Mouse (Mus musculus) embryonic facial prominence, embryonic 15.5 days (tissue): ENCODE data around the gene Chst11. TPM values are rescaled to one million over a fixed set of nuclear protein-coding genes. Genes with fewer than 3 reads are reported as not detected.

ENCODE experiments used
- ATAC-seq: fragments of 200-750 bp; cut with Nextera tagmentation; 2 replicates; pipeline ENCODE4 v1.8.0; 2017; ENCODE audit warnings: low read depth, moderate TSS enrichment; ENCODE audit not compliant: insufficient number of reproducible peaks, low FRiP score, low TSS enrichment
- H3K27ac ChIP-seq: fragments of 300-500 bp; sonication (generic); replicated peaks from 2 replicates; pipeline ENCODE4 v1.5.1; 2015; ENCODE audit warnings: mild to moderate bottlenecking, inconsistent platforms
- H3K27me3 ChIP-seq: fragments of 300-500 bp; sonication (generic); 2 replicates; pipeline ENCODE4 v1.6.1; 2015; ENCODE audit warnings: inconsistent platforms
- H3K36me3 ChIP-seq: fragments of 300-500 bp; sonication (generic); 2 replicates; pipeline ENCODE4 v1.6.1; 2015; ENCODE audit warnings: mild to moderate bottlenecking, inconsistent platforms
- H3K4me1 ChIP-seq: fragments of 300-500 bp; sonication (generic); 2 replicates; pipeline ENCODE4 v1.6.1; 2015; ENCODE audit warnings: inconsistent platforms
- H3K4me2 ChIP-seq: fragments of 300-500 bp; sonication (generic); replicated peaks from 2 replicates; pipeline ENCODE4 v1.6.1; 2015; ENCODE audit warnings: mild to moderate bottlenecking, inconsistent platforms
- H3K4me3 ChIP-seq: fragments of 300-500 bp; sonication (generic); replicated peaks from 2 replicates; pipeline ENCODE4 v1.5.1; 2015; ENCODE audit warnings: mild to moderate bottlenecking, inconsistent platforms
- H3K9ac ChIP-seq: fragments of 300-500 bp; sonication (generic); 2 replicates; pipeline ENCODE4 v1.6.1; 2015; ENCODE audit warnings: inconsistent platforms
- H3K9me3 ChIP-seq: fragments of 300-500 bp; sonication (generic); replicated peaks from 2 replicates; pipeline ENCODE4 v1.6.1; 2016; ENCODE audit warnings: inconsistent platforms
- WGBS: fragments of 180-500 bp; shearing (Covaris S2); methylation state at CpG from one replicate; pipeline ENCODE4 v1.1.7; 2015; 5-methylcytosine and 5-hydroxymethylcytosine counted together
- polyA plus RNA-seq: library from polyadenylated mRNA; unstranded; fragments of >200 nt; fragmentation: Nextera tagmentation; extraction: Ambion mirVana; gene quantifications from 2 replicates; pipeline ENCODE4 v1.2.1, GENCODE M21; 2015

Gene Chst11
- 3.2 and 3.3 TPM in 2 replicates for polyA plus RNA-seq

DNA sequence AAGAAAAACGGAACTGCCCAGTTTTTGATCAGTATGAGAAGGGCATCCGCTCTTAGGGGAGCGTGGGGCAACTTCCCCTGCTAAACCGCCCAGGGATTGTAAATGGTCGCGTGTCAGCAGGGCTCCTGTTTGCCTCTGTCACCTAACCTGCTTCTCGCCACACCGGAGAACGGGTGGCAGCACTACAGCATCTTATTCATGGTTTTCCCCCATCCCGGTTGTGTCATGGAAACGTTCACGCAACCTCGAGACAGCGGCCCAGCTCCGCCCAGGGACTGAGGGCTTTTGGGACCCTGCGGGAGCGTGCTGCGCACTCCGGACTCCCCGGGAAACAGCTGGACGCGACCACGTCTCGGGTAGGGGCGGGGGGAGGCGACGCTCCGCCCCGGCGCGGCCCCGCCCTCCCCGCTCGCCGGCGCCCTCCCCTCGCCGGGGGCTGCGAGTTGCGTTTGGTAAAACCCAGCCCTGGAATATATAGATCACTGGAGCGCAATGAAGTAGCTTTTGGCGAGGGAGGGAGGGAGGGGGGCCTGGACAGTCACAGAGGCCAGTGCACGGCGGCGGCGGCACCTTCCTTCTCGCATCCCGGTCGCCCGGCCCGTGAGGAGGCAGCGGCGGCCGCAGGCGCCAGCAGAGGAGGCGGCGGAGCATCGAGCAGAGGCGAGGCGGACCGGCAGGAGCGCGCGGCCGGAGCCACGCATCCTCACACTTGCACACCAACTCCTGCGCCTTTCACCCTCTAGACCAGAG, at the start of gene Chst11:
Gene Chst11 (plus strand): TSS at position 549 of the 750 bp plus-strand sequence.
- ATAC-seq, result peak; percentile 88
- H3K4me1 ChIP-seq, result peaks cover 41% of the 10 kb centered on the region
- H3K9me3 ChIP-seq, result no peaks in the 10 kb centered on the region
- peaks cover 8% of the 10 kb centered on the region for H3K27me3 ChIP-seq
- under 1% methylated on average over 43 of the region's 67 CpGs for WGBS
- H3K27ac ChIP-seq, result peak within 1 kb of the TSS; percentile 86
- H3K36me3 ChIP-seq, result no peaks in the 10 kb centered on the region
- H3K4me3 ChIP-seq, result peak within 1 kb of the TSS; percentile 78
- H3K4me2 ChIP-seq, result peak within 1 kb of the TSS; percentile 82
- H3K9ac ChIP-seq, result peak within 1 kb of the TSS; percentile 37

DNA sequence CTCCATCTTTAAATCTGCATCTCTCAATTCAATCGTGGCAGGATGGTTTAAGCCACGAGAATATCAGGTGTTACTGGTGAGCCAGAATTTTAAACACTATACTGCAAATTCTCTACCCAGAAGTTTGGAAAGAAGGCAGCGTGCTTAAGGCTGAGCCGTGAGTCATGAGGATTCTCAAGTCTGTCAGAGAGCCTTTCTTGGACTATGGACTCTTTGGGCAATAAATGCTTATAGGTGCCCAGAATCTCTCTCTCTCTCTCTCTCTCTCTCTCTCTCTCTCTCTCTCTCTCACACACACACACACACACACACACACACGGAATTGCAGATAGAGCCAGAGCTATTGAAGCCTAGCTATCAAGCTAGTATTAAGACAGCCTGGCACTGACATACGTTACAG, 49.5 kb upstream of the Chst11 start:
- Histone ChIP-seq H3K27ac (no peak overlapping the region), H3K27me3 (no peaks in the 10 kb centered on the region), H3K4me1 (no peaks in the 10 kb centered on the region), H3K36me3 (no peaks in the 10 kb centered on the region), H3K9me3 (no peaks in the 10 kb centered on the region), H3K4me2 (no peak overlapping the region), H3K4me3 (no peak overlapping the region), H3K9ac (no peak overlapping the region)
- WGBS, result 83% methylated on average over 6 of the region's 6 CpGs
- ATAC-seq, result no peak

DNA sequence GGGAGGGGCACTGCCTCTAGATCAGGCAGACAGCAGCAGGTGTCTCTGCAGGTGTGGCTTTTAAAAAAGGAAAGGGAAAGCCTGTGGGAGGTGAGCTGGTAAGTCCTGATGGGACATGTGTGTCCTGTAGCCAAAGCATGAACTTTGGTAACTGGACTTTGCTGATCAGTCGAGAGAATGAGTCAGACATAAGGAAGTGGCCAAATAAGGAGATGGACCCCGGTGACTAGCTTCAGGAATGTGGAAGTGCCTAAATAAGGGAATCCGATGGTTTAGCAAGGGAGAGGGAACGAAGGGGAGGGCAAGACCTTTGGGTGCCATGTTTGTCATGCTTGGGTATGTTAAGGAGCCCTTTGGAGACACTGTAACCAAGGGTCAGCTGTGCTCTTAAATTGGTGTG, 31.9 kb upstream of the Chst11 start:
- H3K9me3 ChIP-seq, result no peaks in the 10 kb centered on the region
- no peak overlapping the region for H3K4me2 ChIP-seq
- no peak for ATAC-seq
- no peak overlapping the region for H3K9ac ChIP-seq
- H3K4me3 ChIP-seq, result no peak overlapping the region
- no peaks in the 10 kb centered on the region for H3K36me3 ChIP-seq
- H3K27me3 ChIP-seq, result no peaks in the 10 kb centered on the region
- no peaks in the 10 kb centered on the region for H3K4me1 ChIP-seq
- 83% methylated on average over 4 of the region's 4 CpGs for WGBS
- no peak overlapping the region for H3K27ac ChIP-seq

- WGBS, result 93% methylated on average over 18 of the region's 18 CpGs
- Histone ChIP-seq H3K27me3 (no peaks in the 10 kb centered on the region), H3K9me3 (no peaks in the 10 kb centered on the region), H3K4me2 (no peak overlapping the region), H3K27ac (no peak overlapping the region), H3K36me3 (no peaks in the 10 kb centered on the region), H3K9ac (no peak overlapping the region), H3K4me1 (no peaks in the 10 kb centered on the region), H3K4me3 (no peak overlapping the region)
- ATAC-seq, result no peak
These were observed 30.2 kb upstream of the Chst11 start for GRCm38 (mm10) chr10:82955117-82955516.

- Histone ChIP-seq H3K4me2 (no peak overlapping the region), H3K36me3 (no peaks in the 10 kb centered on the region), H3K4me3 (no peak overlapping the region), H3K9ac (no peak overlapping the region), H3K9me3 (no peaks in the 10 kb centered on the region), H3K27ac (no peak overlapping the region), H3K4me1 (no peaks in the 10 kb centered on the region), H3K27me3 (no peaks in the 10 kb centered on the region)
- ATAC-seq, result no peak
- 60% methylated on average over 5 of the region's 5 CpGs for WGBS
These were observed 27.0 kb upstream of the Chst11 start for GRCm38 (mm10) chr10:82958218-82958761.

- Histone ChIP-seq H3K9me3 (no peaks in the 10 kb centered on the region), H3K27me3 (no peaks in the 10 kb centered on the region), H3K36me3 (no peaks in the 10 kb centered on the region), H3K4me3 (no peak overlapping the region), H3K9ac (no peak overlapping the region), H3K27ac (no peak overlapping the region), H3K4me1 (no peaks in the 10 kb centered on the region), H3K4me2 (no peak overlapping the region)
- ATAC-seq, result no peak
These were observed 26.0 kb upstream of the Chst11 start for GRCm38 (mm10) chr10:82959316-82959715.

- no peaks in the 10 kb centered on the region for H3K4me1 ChIP-seq
- 53% methylated on average over 7 of the region's 7 CpGs for WGBS
- no peaks in the 10 kb centered on the region for H3K27me3 ChIP-seq
- H3K9me3 ChIP-seq, result no peaks in the 10 kb centered on the region
- no peak overlapping the region for H3K27ac ChIP-seq
- H3K4me2 ChIP-seq, result no peak overlapping the region
- H3K4me3 ChIP-seq, result no peak overlapping the region
- H3K36me3 ChIP-seq, result no peaks in the 10 kb centered on the region
- no peak overlapping the region for H3K9ac ChIP-seq
- ATAC-seq, result peak; percentile 39; the same call in 1 of the 2 replicates
These were observed 24.0 kb upstream of the Chst11 start for GRCm38 (mm10) chr10:82961302-82961701.

DNA sequence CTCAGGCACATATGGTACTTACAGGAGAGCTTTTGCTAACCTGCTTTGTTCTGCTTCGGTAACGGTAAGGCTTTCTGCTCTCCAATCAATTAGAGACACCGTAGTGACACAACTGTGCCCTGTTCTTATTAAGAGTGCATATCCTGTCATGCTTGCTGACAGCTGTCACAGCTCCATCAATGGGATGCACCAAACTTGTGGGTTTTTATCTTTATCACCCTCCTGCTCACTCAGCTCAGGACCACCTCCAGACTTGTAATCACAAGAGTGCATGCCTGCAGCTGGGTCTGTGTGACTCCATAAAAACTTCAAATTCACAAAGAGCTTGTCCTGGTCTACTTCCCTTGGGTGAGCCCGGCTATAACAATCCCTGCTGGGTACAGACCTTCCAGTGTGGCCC, 23.3 kb upstream of the Chst11 start:
- no peak for ATAC-seq
- Histone ChIP-seq H3K27me3 (no peaks in the 10 kb centered on the region), H3K27ac (no peak overlapping the region), H3K4me1 (no peaks in the 10 kb centered on the region), H3K36me3 (no peaks in the 10 kb centered on the region), H3K4me2 (no peak overlapping the region), H3K4me3 (no peak overlapping the region), H3K9me3 (no peaks in the 10 kb centered on the region), H3K9ac (no peak overlapping the region)
- WGBS, result 77% methylated on average over 4 of the region's 4 CpGs

- no peak for ATAC-seq
- no peak overlapping the region for H3K4me3 ChIP-seq
- no peaks in the 10 kb centered on the region for H3K27me3 ChIP-seq
- no peak overlapping the region for H3K27ac ChIP-seq
- no peak overlapping the region for H3K9ac ChIP-seq
- H3K4me1 ChIP-seq, result no peaks in the 10 kb centered on the region
- 80% methylated on average over 6 of the region's 6 CpGs for WGBS
- no peaks in the 10 kb centered on the region for H3K36me3 ChIP-seq
- no peak overlapping the region for H3K4me2 ChIP-seq
- no peaks in the 10 kb centered on the region for H3K9me3 ChIP-seq
These were observed 22.8 kb upstream of the Chst11 start for GRCm38 (mm10) chr10:82962472-82963020.

- no peaks in the 10 kb centered on the region for H3K4me1 ChIP-seq
- ATAC-seq, result no peak
These were observed 20.8 kb upstream of the Chst11 start for GRCm38 (mm10) chr10:82964491-82964890.

GRCm38 (mm10) chr10:82966672-82967071, 18.6 kb upstream of the Chst11 start:
- no peaks in the 10 kb centered on the region for H3K4me1 ChIP-seq
- ATAC-seq, result no peak
- 85% methylated on average over 7 of the region's 7 CpGs for WGBS

More at GRCm38 (mm10) chr10:82964491-82964890, 20.8 kb upstream of the Chst11 start:
- Histone ChIP-seq H3K36me3 (no peaks in the 10 kb centered on the region), H3K9me3 (no peaks in the 10 kb centered on the region), H3K4me2 (no peak overlapping the region), H3K4me3 (no peak overlapping the region), H3K9ac (no peak overlapping the region), H3K27ac (no peak overlapping the region), H3K27me3 (no peaks in the 10 kb centered on the region)
- 55% methylated on average over 7 of the region's 7 CpGs for WGBS

More at GRCm38 (mm10) chr10:82966672-82967071, 18.6 kb upstream of the Chst11 start:
- Histone ChIP-seq H3K4me3 (no peak overlapping the region), H3K9me3 (no peaks in the 10 kb centered on the region), H3K27me3 (no peaks in the 10 kb centered on the region), H3K27ac (no peak overlapping the region), H3K4me2 (no peak overlapping the region), H3K9ac (no peak overlapping the region), H3K36me3 (no peaks in the 10 kb centered on the region)
